21 mouse cellular contexts compared by ENCODE assay signal in genomic region chr3:132838656-132839417, GRCm38 (mm10).
DNase-seq lines count a peak whose midpoint lies in the region; ATAC-seq and TF ChIP-seq lines count a peak whose summit lies in the region.
"Had no signal": no experiment of that assay in that cellular context is flagged by ENCODE, and none has a peak within 500 bp of the region (broad histone marks: within the 10 kb centered on the region; RNA-seq: fewer than 3 reads in every experiment).

No protein-coding gene starts in this region.

- peaks cover 21% of the 10 kb centered on the region; the same call in 1 of the 2 replicates for H3K36me3 ChIP-seq in heart, embryonic 10.5 days
- H3K36me3 ChIP-seq in midbrain, embryonic 11.5 days (ENCODE audit: control insufficient read depth, insufficient read depth, low read length) = peaks cover 7% of the 10 kb centered on the region
- peaks cover 17% of the 10 kb centered on the region for H3K36me3 ChIP-seq in midbrain, postnatal 0 days (ENCODE audit: insufficient read depth, low read length)
- H3K36me3 ChIP-seq in CH12.LX (replicated peaks in 1 of 2; ENCODE audit: control insufficient read depth in 1 of 2, insufficient read depth in 1 of 2, low read length in 1 of 2) = peaks cover 14 to 48% of the 10 kb centered on the region in 2 experiments

- peak; percentile 57 for DNase-seq in heart, embryonic 10.5 days (ENCODE audit: low spot score)
- no peak for DNase-seq in heart, postnatal 10 days
- DNase-seq in midbrain, embryonic 11.5 days (ENCODE audit: low spot score, missing footprints) = peak; percentile 39
- DNase-seq in midbrain, postnatal 0 days (ENCODE audit: low spot score) = no peak
- DNase-seq in CH12.LX (ENCODE audit: extremely low read depth) = peak; percentile 94
- DNase-seq in cerebellum, postnatal 25 days = no peak
- DNase-seq: adrenal gland, adult 2 months; adrenal gland, adult 8-10 months; adrenal gland, postnatal 10 days; adrenal gland, postnatal 14 days; adrenal gland, postnatal 25 days; adrenal gland, postnatal 36 days; B cell, adult 2 months; cerebellum, adult 11 months; cerebellum, adult 11-12 months; cerebellum, adult 18-20 months; cerebellum, adult 2 months had no signal

- peak; percentile 17 for TF ChIP-seq RAD21 in CH12.LX (IDR thresholded peaks at IDR 0.05; ENCODE audit: low read depth, low read length)

- peaks cover 9% of the 10 kb centered on the region; the same call in 1 of the 2 replicates for H3K4me1 ChIP-seq in heart, embryonic 10.5 days
- H3K4me1 ChIP-seq in midbrain, embryonic 11.5 days (ENCODE audit: control insufficient read depth, insufficient read depth, low read length) = no peaks in the 10 kb centered on the region
- no peaks in the 10 kb centered on the region for H3K4me1 ChIP-seq in midbrain, postnatal 0 days (ENCODE audit: insufficient read depth, low read length)
- H3K4me1 ChIP-seq in CH12.LX (ENCODE audit: control insufficient read depth in 1 of 2, insufficient read depth in 2 of 2) = peaks cover 10 to 43% of the 10 kb centered on the region in 2 experiments

- no peaks in the 10 kb centered on the region for H3K9me3 ChIP-seq in heart, embryonic 10.5 days
- no peaks in the 10 kb centered on the region for H3K9me3 ChIP-seq in midbrain, embryonic 11.5 days (ENCODE audit: control insufficient read depth, low read length)
- no peaks in the 10 kb centered on the region for H3K9me3 ChIP-seq in midbrain, postnatal 0 days (ENCODE audit: low read length)
- no peaks in the 10 kb centered on the region for H3K9me3 ChIP-seq in CH12.LX (replicated peaks; ENCODE audit: low read length)
- H3K9me3 ChIP-seq: G1E had no signal

- H3K79me2 ChIP-seq in CH12.LX (replicated peaks; ENCODE audit: control insufficient read depth, extremely low read depth, insufficient read depth, poor library complexity, severe bottlenecking) = no peaks in the 10 kb centered on the region

- TF ChIP-seq CTCF in midbrain, postnatal 0 days (IDR thresholded peaks at IDR 0.05) = no peak
- no peak for TF ChIP-seq CTCF in CH12.LX (conservative IDR thresholded peaks at IDR 0.05 in 1 of 2, IDR thresholded peaks at IDR 0.05 in 1 of 2; ENCODE audit: low read depth in 2 of 2, low read length in 2 of 2)

- in situ Hi-C loops in CH12.LX (cut with MboI; ENCODE audit: low pct_ligation_motif_present, low pct_unique_long_range_greater_than_20kb, low sequenced_read_pairs) = no loop called here

- no peak overlapping the region for H3K4me3 ChIP-seq in heart, embryonic 10.5 days
- no peak overlapping the region for H3K4me3 ChIP-seq in midbrain, embryonic 11.5 days (ENCODE audit: low read depth, low read length)
- no peak overlapping the region for H3K4me3 ChIP-seq in midbrain, postnatal 0 days (ENCODE audit: low read depth, low read length)
- no peak overlapping the region for H3K4me3 ChIP-seq in CH12.LX (replicated peaks in 1 of 3; ENCODE audit: low read depth in 2 of 3, low read length in 2 of 3, poor library complexity in 1 of 3)

- no peak overlapping the region for H3K4me2 ChIP-seq in midbrain, embryonic 11.5 days
- H3K4me2 ChIP-seq in midbrain, postnatal 0 days (ENCODE audit: low read depth, low read length, poor library complexity, severe bottlenecking) = no peak overlapping the region
- peak overlapping the region; percentile 32; the same call in 1 of the 2 replicates for H3K4me2 ChIP-seq in CH12.LX (ENCODE audit: insufficient read depth, low read depth, poor library complexity, severe bottlenecking)

- peak; percentile 79 for TF ChIP-seq EP300 in CH12.LX (IDR thresholded peaks at IDR 0.05; ENCODE audit: low read length)

- TF ChIP-seq POLR2A in CH12.LX (IDR thresholded peaks at IDR 0.05; ENCODE audit: low read depth, low read length) = peak; percentile 44

- WGBS in heart, embryonic 10.5 days = 85% methylated on average over 15 of the region's 15 CpGs
- WGBS in midbrain, embryonic 11.5 days = 93% methylated on average over 14 of the region's 15 CpGs
- 96% methylated on average over 14 of the region's 15 CpGs for WGBS in midbrain, postnatal 0 days

- no peak overlapping the region for H3K9ac ChIP-seq in midbrain, embryonic 11.5 days (ENCODE audit: low read length)
- H3K9ac ChIP-seq in midbrain, postnatal 0 days (replicated peaks; ENCODE audit: low read length, poor library complexity, severe bottlenecking) = no peak overlapping the region
- no peak overlapping the region for H3K9ac ChIP-seq in CH12.LX (ENCODE audit: insufficient read depth, low read depth)

- ATAC-seq in midbrain, embryonic 11.5 days (ENCODE audit: low FRiP score) = no peak
- ATAC-seq in midbrain, postnatal 0 days (ENCODE audit: low FRiP score) = no peak
- ATAC-seq: activated CD4-positive, CD25-positive, alpha-beta regulatory T cell, adult 4 months; CD4-positive, CD25-positive, alpha-beta regulatory T cell, adult 4 months had no signal

- H3K27me3 ChIP-seq in heart, embryonic 10.5 days (ENCODE audit: insufficient read depth, poor library complexity, severe bottlenecking) = no peaks in the 10 kb centered on the region
- no peaks in the 10 kb centered on the region for H3K27me3 ChIP-seq in midbrain, embryonic 11.5 days (ENCODE audit: control insufficient read depth, insufficient read depth, low read length)
- H3K27me3 ChIP-seq in midbrain, postnatal 0 days (ENCODE audit: insufficient read depth, low read length) = no peaks in the 10 kb centered on the region
- H3K27me3 ChIP-seq in CH12.LX (replicated peaks) = no peaks in the 10 kb centered on the region
- H3K27me3 ChIP-seq: Patski had no signal

- H3K27ac ChIP-seq in heart, embryonic 10.5 days = no peak overlapping the region
- H3K27ac ChIP-seq in midbrain, embryonic 11.5 days (ENCODE audit: low read depth, low read length) = no peak overlapping the region
- no peak overlapping the region for H3K27ac ChIP-seq in midbrain, postnatal 0 days (ENCODE audit: low read depth, low read length)
- peak overlapping the region; percentile 65 for H3K27ac ChIP-seq in CH12.LX (ENCODE audit: insufficient read depth, low read depth)

- intact Hi-C loops in heart, postnatal 10 days (cut with DNase I) = no loop called here

- dilution Hi-C loops in CH12.LX (cut with MboI; ENCODE audit: extremely low pct_ligation_motif_present, extremely low pct_unique_long_range_greater_than_20kb, low sequenced_read_pairs) = no loop called here

TF ChIP-seq in CH12.LX, 34 proteins besides CTCF, POLR2A, EP300 and RAD21:
- TF ChIP-seq SMC3 (IDR thresholded peaks at IDR 0.05; ENCODE audit: low read depth, low read length) = peak; percentile 44
- peak; percentile 91 for TF ChIP-seq UBTF (IDR thresholded peaks at IDR 0.05; ENCODE audit: low read depth, low read length)
- no peak for TF ChIP-seq MYC (IDR thresholded peaks at IDR 0.05; ENCODE audit: low read depth, low read length)
- TF ChIP-seq CHD1 (IDR thresholded peaks at IDR 0.05; ENCODE audit: low read depth, low read length) = peak; percentile 89
- TF ChIP-seq JUND (conservative IDR thresholded peaks at IDR 0.05; ENCODE audit: low read depth, low read length) = no peak
- peak; percentile 77 for TF ChIP-seq BHLHE40 (IDR thresholded peaks at IDR 0.05; ENCODE audit: low read depth, low read length)
- peak; percentile 10; the same call in 1 of the 2 replicates for TF ChIP-seq CHD2 (IDR thresholded peaks at IDR 0.05; ENCODE audit: low read length)
- 0 out of 2 replicates have a peak, but pooled peaks have one; percentile 3 for TF ChIP-seq KAT2A (IDR thresholded peaks at IDR 0.05; ENCODE audit: insufficient replicate concordance, low read length)
- no peak for TF ChIP-seq HCFC1 (IDR thresholded peaks at IDR 0.05; ENCODE audit: low read depth, low read length)
- no peak for TF ChIP-seq ELF1 (IDR thresholded peaks at IDR 0.05; ENCODE audit: low read depth, low read length)
- no peak for TF ChIP-seq PAX5 (IDR thresholded peaks at IDR 0.05; ENCODE audit: low read length)
- peak; percentile 89 for TF ChIP-seq ZNF384 (IDR thresholded peaks at IDR 0.05; ENCODE audit: low read depth, low read length)
- peak; percentile 79 for TF ChIP-seq IRF4 (IDR thresholded peaks at IDR 0.05; ENCODE audit: low read depth, low read length)
- TF ChIP-seq MAX (IDR thresholded peaks at IDR 0.05; ENCODE audit: low read length) = no peak
- peak; percentile 89 for TF ChIP-seq MEF2A (IDR thresholded peaks at IDR 0.05; ENCODE audit: borderline replicate concordance, low read depth, low read length)

Comparison
In these comparisons a context has a peak if more than half of its experiments do, and no peak if none do; other contexts are left out.
1. DNase-seq: peak in heart, embryonic 10.5 days (single experiment), midbrain, embryonic 11.5 days (single experiment) and CH12.LX (single experiment); none in heart, postnatal 10 days (0 of 2), midbrain, postnatal 0 days (single experiment) and cerebellum, postnatal 25 days (0 of 2).